Mouse (Mus musculus) heart, postnatal 0 days (tissue): ENCODE measurements around the gene Mtf1.

Source experiments
- CTCF ChIP-seq: IDR thresholded peaks from 2 replicates; pipeline ENCODE4 v1.5.1; 2016; ENCODE audit warnings: antibody characterized with exemption, control low read depth, low read depth
- EP300 ChIP-seq: IDR thresholded peaks from 2 replicates; pipeline ENCODE4 v1.6.1; 2016; ENCODE audit warnings: antibody characterized with exemption, low read depth

DNA sequence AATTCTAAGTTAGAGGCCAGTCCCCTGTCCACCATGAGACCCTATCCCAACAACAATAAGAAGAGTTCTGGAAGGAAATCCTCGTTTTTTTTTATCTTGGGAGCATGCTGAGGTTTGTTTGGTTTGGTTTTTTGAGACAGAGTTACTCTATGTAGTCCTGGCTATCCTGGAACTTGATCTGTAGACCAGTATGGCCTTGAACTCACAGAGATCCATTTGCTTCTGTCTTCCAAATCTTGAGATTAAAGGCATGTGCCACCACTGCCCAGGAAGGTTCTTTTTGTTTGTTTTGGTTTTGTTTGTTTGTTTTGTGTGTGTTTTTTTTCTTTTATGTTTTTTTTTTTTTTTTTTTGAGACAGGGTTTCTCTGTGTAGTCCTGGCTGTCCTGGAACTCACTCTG lies 40.7 kb upstream of the Mtf1 start:
- no peak for TF ChIP-seq CTCF
- no peak for TF ChIP-seq EP300
